Mouse (Mus musculus): Measurements from ENCODE around the gene Plcl2.

GRCm38 (mm10) chr17:50729031-50729430 is 219.8 kb downstream of the Plcl2 start:
- TF ChIP-seq POLR2A (IDR thresholded peaks at IDR 0.05; ENCODE audit: control insufficient read depth, extremely low read depth, insufficient read depth, low read length, poor library complexity) (no peak), CTCF (IDR thresholded peaks at IDR 0.05; ENCODE audit: borderline replicate concordance, control insufficient read depth, extremely low read depth, insufficient read depth, low read length, poor library complexity) (no peak)
